Mouse (Mus musculus) intestine, embryonic 15.5 days (tissue): ENCODE results near the gene Tspoap1. TPM values are rescaled to one million over a fixed set of nuclear protein-coding genes. Genes with fewer than 3 reads are reported as not detected.

Experiments used
- ATAC-seq: fragments of 200-750 bp; cut with Nextera tagmentation; 2 replicates; pipeline ENCODE4 v1.8.0; 2017; ENCODE audit warnings: moderate TSS enrichment, moderate library complexity
- H3K27ac ChIP-seq: fragments of 300-500 bp; sonication (generic); 2 replicates; pipeline ENCODE4 v1.5.1; 2015; ENCODE audit warnings: mild to moderate bottlenecking, inconsistent platforms
- H3K27me3 ChIP-seq: fragments of 300-500 bp; sonication (generic); replicated peaks from 2 replicates; pipeline ENCODE4 v1.6.1; 2015; ENCODE audit warnings: inconsistent platforms
- H3K36me3 ChIP-seq: fragments of 300-500 bp; sonication (generic); 2 replicates; pipeline ENCODE4 v1.6.1; 2015; ENCODE audit warnings: inconsistent platforms
- H3K4me1 ChIP-seq: fragments of 300-500 bp; sonication (generic); replicated peaks from 2 replicates; pipeline ENCODE4 v1.6.1; 2015; ENCODE audit warnings: inconsistent platforms
- H3K4me2 ChIP-seq: fragments of 300-500 bp; sonication (generic); replicated peaks from 2 replicates; pipeline ENCODE4 v1.6.1; 2015; ENCODE audit warnings: mild to moderate bottlenecking, inconsistent platforms
- H3K4me3 ChIP-seq: fragments of 300-500 bp; sonication (generic); replicated peaks from 2 replicates; pipeline ENCODE4 v1.5.1; 2015; ENCODE audit warnings: inconsistent platforms
- H3K9ac ChIP-seq: fragments of 300-500 bp; sonication (generic); 2 replicates; pipeline ENCODE4 v1.6.1; 2015; ENCODE audit warnings: inconsistent platforms
- H3K9me3 ChIP-seq: fragments of 300-500 bp; sonication (generic); 2 replicates; pipeline ENCODE4 v1.6.1; 2016; ENCODE audit warnings: inconsistent platforms
- WGBS: fragments of 180-500 bp; shearing (Covaris S2); methylation state at CpG from one replicate; pipeline ENCODE4 v1.1.7; 2015; 5-methylcytosine and 5-hydroxymethylcytosine counted together
- polyA plus RNA-seq: library from polyadenylated mRNA; unstranded; fragments of >200 nt; fragmentation: Nextera tagmentation; extraction: Ambion mirVana; gene quantifications from 2 replicates; pipeline ENCODE4 v1.2.1, GENCODE M21; 2015

Tspoap1 gene
- polyA plus RNA-seq, 1 experiment from 2014 or later = 0.96 TPM

DNA sequence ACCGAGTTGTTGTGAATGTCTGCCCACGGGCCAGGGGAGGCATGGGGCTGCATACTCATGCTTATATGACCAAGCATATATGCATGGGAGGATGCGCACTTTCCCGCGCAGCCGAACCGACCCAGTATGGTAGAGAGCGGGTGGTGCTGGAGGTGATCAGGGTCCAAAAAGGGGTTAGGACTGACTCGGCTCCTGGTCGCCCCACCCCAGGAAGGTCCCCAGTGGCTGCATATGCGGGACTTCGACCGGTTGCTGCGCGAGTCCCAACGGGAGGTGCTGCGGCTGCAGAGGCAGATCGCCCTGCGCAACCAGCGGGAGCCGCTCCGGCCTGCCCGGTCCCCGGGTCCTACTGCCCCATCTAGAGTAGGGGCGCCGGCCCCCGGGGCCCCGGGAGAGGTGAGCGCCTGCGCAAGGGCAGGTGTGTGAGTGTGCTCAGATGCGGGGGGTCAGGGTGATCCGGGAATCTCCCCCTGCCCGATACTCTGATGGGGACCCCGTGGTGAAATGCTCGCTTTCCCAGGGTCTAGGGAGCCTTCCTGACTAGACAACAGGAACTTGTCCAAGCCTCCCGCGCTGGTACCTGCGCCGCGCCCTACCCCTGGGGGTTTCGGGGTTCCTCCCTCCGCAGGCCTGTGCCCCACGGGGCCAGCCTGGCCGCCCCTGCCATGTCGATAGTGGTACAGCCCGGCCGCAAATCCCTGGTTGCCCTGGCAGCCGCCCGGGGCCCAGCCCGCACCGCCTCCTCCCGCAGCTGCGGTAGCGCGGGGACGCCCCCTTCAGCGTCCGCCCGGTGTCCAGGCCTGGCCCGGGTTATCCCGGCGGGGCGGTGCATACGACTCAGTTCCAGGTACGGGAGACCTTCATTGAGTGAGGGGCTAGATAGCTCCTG lies 3.9 kb downstream of the Tspoap1 start:
- Histone ChIP-seq H3K27me3 (peaks cover 66% of the 10 kb centered on the region), H3K27ac (no peak overlapping the region), H3K36me3 (no peaks in the 10 kb centered on the region), H3K4me1 (peaks cover 13% of the 10 kb centered on the region), H3K9me3 (no peaks in the 10 kb centered on the region), H3K4me3 (peak overlapping the region; percentile 48), H3K9ac (peak overlapping the region; percentile 53), H3K4me2 (peak overlapping the region; percentile 99)
- under 1% methylated on average over 64 of the region's 65 CpGs for WGBS
- ATAC-seq = peak; percentile 48

DNA sequence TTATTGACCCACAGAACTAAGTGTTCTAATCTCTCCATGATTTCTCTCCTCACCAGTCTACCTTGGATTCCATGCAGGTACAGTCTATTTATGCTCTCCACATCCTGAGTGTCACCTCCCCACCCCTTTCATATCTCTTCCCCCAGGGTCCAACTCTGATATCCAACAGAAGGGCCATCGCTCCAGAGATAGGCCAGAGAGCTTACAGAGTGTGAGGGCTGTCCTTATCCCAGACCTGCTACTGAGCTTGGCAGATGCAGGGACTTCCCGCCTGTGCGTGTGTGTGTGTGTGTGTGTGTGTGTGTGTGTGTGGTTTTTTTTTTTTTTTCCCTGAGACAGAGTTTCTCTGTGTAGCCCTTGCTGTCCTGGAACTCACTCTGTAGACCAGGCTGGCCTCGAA lies 8.4 kb downstream of the Tspoap1 start:
- Histone ChIP-seq H3K27me3 (peaks cover 30% of the 10 kb centered on the region), H3K4me3 (no peak overlapping the region), H3K9ac (no peak overlapping the region), H3K27ac (no peak overlapping the region), H3K36me3 (no peaks in the 10 kb centered on the region), H3K9me3 (no peaks in the 10 kb centered on the region), H3K4me2 (no peak overlapping the region), H3K4me1 (peaks cover 9% of the 10 kb centered on the region)
- ATAC-seq = no peak
- 92% methylated on average over 4 of the region's 4 CpGs for WGBS

DNA sequence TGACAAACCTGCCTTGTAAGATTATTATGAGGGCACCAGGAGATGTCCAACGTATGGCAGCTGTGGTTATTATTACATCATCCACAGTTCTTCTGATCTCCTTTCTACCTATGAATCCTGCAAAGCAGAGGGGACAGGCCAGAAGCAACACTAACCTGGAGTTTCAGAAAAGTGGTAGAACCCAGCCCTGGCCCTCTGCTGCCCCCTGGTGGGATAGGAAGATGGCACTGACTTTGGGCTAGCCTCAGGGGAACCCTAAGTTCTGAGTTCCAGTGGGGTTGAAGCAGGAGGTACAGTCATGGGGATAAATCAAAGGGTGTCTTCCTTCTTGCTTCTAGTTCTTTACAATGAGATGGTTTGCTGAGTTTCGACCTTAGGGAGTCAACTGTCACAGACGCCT lies 10.6 kb downstream of the Tspoap1 start:
- WGBS = 55% methylated on average over 3 of the region's 3 CpGs
- Histone ChIP-seq H3K9me3 (no peaks in the 10 kb centered on the region), H3K36me3 (no peaks in the 10 kb centered on the region), H3K27me3 (peaks cover 7% of the 10 kb centered on the region), H3K27ac (no peak overlapping the region), H3K4me3 (no peak overlapping the region), H3K9ac (no peak overlapping the region), H3K4me2 (no peak overlapping the region), H3K4me1 (no peaks in the 10 kb centered on the region)
- 0 out of 2 replicates have a peak, but pooled peaks have one; percentile 62 for ATAC-seq

DNA sequence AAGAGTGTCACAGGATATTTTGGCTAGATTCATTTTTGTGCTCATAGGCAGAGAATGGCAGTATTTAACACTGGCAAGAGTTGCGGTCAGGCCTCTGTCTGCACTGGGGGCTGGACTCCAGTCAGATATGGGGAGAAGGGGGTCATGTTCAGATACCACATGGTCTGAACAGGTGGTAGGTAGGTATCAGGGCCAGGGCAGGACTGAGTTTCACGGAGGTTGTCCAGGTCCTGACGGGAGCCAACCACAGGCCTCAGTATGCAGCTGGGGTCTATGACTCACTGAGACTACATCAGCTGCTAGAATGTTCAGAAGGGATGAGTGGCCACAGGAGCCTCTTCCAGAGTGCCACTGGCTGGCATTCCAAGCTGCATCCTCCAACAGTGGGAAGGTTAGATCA lies 12.0 kb downstream of the Tspoap1 start:
- no peaks in the 10 kb centered on the region for H3K27me3 ChIP-seq
- H3K4me3 ChIP-seq = no peak overlapping the region
- H3K9ac ChIP-seq = no peak overlapping the region
- H3K4me2 ChIP-seq = no peak overlapping the region
- no peaks in the 10 kb centered on the region for H3K9me3 ChIP-seq
- H3K27ac ChIP-seq = no peak overlapping the region
- H3K4me1 ChIP-seq = no peaks in the 10 kb centered on the region
- no peaks in the 10 kb centered on the region for H3K36me3 ChIP-seq
- ATAC-seq = no peak
- WGBS = 82% methylated on average over 3 of the region's 3 CpGs

DNA sequence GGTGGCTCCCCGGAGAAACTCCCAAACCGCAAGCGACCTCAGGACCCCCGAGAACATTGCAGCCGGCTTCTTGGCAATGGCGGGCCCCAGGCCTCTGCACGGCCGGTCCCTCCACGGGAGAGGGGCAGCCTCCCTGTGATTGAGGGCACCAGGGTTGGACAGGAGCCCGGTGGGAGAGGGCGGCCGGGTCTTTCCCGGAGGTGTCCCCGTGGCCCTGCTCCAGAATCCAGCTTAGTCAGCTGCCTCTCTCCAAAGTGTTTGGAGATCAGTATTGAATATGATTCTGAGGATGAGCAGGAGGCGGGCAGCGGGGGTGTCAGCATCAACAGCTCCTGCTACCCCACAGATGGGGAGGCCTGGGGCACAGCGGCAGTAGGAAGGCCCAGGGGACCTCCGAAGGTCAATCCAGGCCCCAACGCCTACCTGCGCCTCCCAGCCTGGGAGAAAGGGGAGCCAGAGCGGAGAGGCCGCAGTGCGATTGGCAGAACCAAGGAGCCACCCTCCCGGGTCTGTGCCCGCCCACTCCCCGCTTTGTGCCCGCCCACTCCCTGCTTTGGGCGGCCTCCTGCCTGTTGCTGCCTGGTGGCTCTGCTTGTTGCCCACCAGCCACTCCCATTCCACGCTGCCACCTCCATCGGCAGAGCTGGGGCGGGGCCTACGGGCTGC lies 17.9 kb downstream of the Tspoap1 start:
- Histone ChIP-seq H3K27me3 (no peaks in the 10 kb centered on the region), H3K27ac (no peak overlapping the region), H3K9me3 (no peaks in the 10 kb centered on the region), H3K36me3 (no peaks in the 10 kb centered on the region), H3K4me3 (peak overlapping the region; percentile 43), H3K9ac (peak overlapping the region; percentile 62), H3K4me1 (peaks cover 14% of the 10 kb centered on the region), H3K4me2 (peak overlapping the region; percentile 91)
- peak; percentile 96 for ATAC-seq
- WGBS = 8% methylated on average over 32 of the region's 32 CpGs

DNA sequence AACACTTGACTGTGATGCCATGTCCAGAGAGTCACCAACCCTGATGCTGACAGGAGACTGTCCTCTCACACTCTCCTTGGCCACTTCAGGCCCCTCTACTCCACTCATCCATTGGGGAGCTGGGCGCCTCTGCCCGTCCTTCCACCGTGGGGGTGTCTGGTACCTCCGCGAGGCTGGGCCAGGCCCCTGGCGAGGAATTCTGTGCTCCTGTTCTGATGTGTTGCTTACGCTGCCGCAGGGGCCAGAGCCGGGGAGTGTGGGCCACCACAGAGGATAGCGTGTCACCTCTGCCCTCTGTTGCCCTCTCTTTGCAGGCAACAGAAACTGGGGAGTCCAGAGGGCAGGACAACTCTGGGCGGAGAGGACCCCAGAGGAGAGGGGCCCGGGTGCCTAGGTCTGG lies 18.6 kb downstream of the Tspoap1 start:
- H3K9me3 ChIP-seq = no peaks in the 10 kb centered on the region
- 43% methylated on average over 12 of the region's 12 CpGs for WGBS
- no peaks in the 10 kb centered on the region for H3K27me3 ChIP-seq
- peak overlapping the region; percentile 91 for H3K4me2 ChIP-seq
- H3K4me3 ChIP-seq = peak overlapping the region; percentile 43
- ATAC-seq = peak; percentile 2
- H3K4me1 ChIP-seq = peaks cover 14% of the 10 kb centered on the region
- no peak overlapping the region for H3K27ac ChIP-seq
- H3K9ac ChIP-seq = peak overlapping the region; percentile 62; the same call in 1 of the 2 replicates
- no peaks in the 10 kb centered on the region for H3K36me3 ChIP-seq

DNA sequence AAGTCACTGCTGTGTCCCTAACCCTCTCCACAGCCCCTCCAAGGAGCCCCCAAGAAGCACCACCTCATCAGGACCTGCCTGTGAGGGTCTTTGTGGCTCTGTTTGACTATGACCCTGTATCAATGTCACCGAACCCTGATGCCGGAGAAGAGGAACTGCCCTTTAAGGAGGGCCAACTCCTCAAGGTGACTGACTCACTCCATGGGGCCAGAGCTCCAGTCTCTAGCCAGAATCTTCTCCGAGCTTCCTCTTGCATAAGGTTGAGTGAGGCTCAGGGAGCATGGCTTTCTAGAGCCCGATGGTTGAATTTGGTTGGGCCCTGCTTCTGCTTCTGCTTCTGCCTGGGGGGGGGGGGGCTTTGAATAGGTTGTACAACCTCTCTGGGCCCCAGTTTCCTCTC lies 19.1 kb downstream of the Tspoap1 start:
- Histone ChIP-seq H3K9ac (no peak overlapping the region), H3K27me3 (no peaks in the 10 kb centered on the region), H3K4me2 (no peak overlapping the region), H3K36me3 (no peaks in the 10 kb centered on the region), H3K4me1 (peaks cover 14% of the 10 kb centered on the region), H3K9me3 (no peaks in the 10 kb centered on the region), H3K4me3 (no peak overlapping the region), H3K27ac (no peak overlapping the region)
- 89% methylated on average over 4 of the region's 4 CpGs for WGBS
- ATAC-seq = no peak

DNA sequence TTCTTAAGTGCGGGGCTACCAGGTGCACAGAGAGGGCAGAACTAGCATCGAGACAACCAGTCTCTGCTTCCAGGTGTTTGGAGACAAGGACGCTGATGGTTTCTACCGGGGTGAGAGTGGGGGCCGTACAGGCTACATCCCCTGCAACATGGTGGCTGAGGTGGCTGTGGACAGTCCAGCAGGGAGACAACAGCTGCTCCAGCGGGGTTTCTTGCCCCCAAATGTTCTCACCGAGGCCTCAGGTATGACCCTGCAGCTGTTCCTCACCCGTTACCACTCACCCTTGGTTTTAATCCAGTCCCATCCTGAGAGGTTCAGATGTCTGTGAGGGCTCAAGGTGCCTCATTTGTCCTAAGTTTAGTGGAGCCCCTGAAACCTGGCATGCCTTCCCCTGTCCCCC lies 19.8 kb downstream of the Tspoap1 start:
- no peak overlapping the region for H3K4me2 ChIP-seq
- no peak overlapping the region for H3K9ac ChIP-seq
- WGBS = 84% methylated on average over 8 of the region's 8 CpGs
- H3K4me1 ChIP-seq = peaks cover 14% of the 10 kb centered on the region
- H3K9me3 ChIP-seq = no peaks in the 10 kb centered on the region
- ATAC-seq = no peak
- no peaks in the 10 kb centered on the region for H3K27me3 ChIP-seq
- no peaks in the 10 kb centered on the region for H3K36me3 ChIP-seq
- no peak overlapping the region for H3K27ac ChIP-seq
- no peak overlapping the region for H3K4me3 ChIP-seq

DNA sequence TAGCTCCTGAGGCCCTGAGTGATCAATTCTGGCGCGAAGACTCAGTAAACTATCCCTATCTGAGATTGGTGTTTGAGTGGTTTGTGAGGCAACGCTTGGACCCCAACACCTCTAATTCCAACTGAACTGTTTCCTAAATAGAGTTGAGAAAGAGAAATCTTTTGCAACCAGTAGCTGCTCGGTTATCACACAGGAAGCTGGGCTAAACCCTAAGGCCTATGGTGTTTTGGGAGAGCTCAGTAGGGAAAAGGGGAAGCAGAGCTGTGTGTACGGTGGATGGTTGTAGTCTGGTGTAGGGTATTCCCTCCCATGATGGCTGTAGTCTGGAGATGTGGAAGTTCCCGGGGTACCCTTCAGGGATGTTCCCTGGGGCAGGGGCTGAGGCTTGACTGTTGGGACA lies 29.7 kb downstream of the Tspoap1 start:
- Histone ChIP-seq H3K9ac (no peak overlapping the region), H3K36me3 (no peaks in the 10 kb centered on the region), H3K27me3 (no peaks in the 10 kb centered on the region), H3K4me2 (no peak overlapping the region), H3K4me3 (no peak overlapping the region), H3K9me3 (no peaks in the 10 kb centered on the region), H3K27ac (no peak overlapping the region), H3K4me1 (0 out of 2 replicates have a peak, but pooled peaks cover 2% of the 10 kb centered on the region)
- ATAC-seq = no peak
- WGBS = 81% methylated on average over 6 of the region's 6 CpGs

DNA sequence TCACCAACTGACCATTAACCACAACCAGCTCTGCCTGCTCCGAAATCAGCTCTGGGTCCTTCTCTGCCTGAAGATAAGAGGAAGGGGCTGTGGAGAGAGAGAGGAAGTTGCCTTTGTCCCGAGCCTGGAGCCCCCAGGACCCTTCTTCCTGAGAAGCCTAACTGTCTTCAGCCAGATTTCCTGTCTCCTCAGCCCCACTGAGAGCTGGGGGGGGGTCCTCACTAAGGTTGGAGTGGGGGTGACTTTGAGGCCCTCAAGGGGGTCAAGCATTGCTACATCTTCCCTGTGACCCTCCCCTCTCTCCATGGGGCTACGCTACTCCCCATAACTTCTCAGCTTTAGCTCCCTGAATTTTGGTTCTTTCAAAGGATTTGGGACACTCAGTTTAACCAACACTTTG lies 33.1 kb downstream of the Tspoap1 start, which contains the start of gene Mpo:
Gene Mpo (plus strand): TSS at position 122 of the 400 bp plus-strand sequence.
- ATAC-seq = no peak
- Histone ChIP-seq H3K27ac (no peak within 1 kb of the TSS), H3K4me2 (no peak within 1 kb of the TSS), H3K9me3 (no peaks in the 10 kb centered on the region), H3K4me3 (no peak within 1 kb of the TSS), H3K9ac (no peak within 1 kb of the TSS), H3K36me3 (no peaks in the 10 kb centered on the region), H3K4me1 (0 out of 2 replicates have a peak, but pooled peaks cover 2% of the 10 kb centered on the region), H3K27me3 (no peaks in the 10 kb centered on the region)
- 54% methylated on average over 3 of the region's 3 CpGs for WGBS

DNA sequence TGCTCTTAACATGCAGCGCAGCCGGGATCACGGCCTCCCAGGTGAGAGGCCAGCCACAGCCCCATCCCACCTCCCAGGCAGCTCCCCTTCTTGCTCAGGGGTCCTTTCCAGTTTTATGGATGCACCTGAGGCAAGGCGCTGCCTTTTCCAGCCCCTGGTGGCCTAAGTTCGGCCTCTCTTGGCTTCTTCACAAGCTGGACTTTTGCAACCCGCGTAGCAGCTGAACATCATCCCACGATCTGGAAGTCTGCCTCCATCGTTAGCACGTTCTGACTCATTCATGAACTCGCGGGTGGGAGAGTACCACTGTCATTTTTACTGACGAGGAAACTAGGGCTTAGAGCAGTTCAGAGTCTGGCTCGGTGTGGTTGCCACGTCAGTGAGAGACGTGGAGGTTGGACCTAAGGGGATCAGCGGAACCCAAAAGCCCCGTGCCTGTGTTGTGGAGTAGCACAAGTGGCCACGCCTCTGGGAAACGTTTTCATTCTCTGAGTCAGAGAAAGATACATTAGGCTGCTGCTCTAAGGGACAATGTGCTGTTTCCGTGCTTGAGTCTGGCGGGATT lies 41.5 kb downstream of the Tspoap1 start:
- ATAC-seq = no peak
- Histone ChIP-seq H3K27ac (no peak overlapping the region), H3K4me1 (no peaks in the 10 kb centered on the region), H3K4me2 (no peak overlapping the region), H3K4me3 (no peak overlapping the region), H3K36me3 (no peaks in the 10 kb centered on the region), H3K27me3 (no peaks in the 10 kb centered on the region), H3K9ac (no peak overlapping the region), H3K9me3 (no peaks in the 10 kb centered on the region)
- 84% methylated on average over 22 of the region's 22 CpGs for WGBS

DNA sequence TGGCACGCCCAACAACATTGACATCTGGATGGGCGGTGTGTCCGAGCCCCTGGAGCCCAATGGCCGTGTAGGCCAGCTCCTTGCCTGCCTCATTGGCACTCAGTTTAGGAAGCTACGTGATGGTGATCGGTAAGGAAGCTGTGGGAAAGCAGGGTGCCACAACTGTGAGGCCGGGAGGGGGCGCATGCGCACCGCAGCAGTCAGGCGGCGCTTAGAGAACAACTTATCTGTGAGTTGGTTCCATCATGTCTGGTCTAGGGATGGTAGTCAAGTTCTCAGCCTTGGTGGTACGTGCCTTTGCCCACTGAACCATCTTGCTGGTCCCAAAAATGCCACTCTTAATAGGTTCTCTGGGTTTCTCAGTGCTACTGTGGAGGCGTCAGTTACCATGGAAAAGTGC lies 42.3 kb downstream of the Tspoap1 start:
- Histone ChIP-seq H3K27ac (no peak overlapping the region), H3K27me3 (no peaks in the 10 kb centered on the region), H3K9me3 (no peaks in the 10 kb centered on the region), H3K4me1 (no peaks in the 10 kb centered on the region), H3K4me3 (no peak overlapping the region), H3K36me3 (no peaks in the 10 kb centered on the region), H3K4me2 (no peak overlapping the region), H3K9ac (no peak overlapping the region)
- 45% methylated on average over 14 of the region's 14 CpGs for WGBS
- ATAC-seq = no peak
